Mouse (Mus musculus): ENCODE results near the gene Tmem87b. TPM values are rescaled to one million over a fixed set of nuclear protein-coding genes. Genes with fewer than 3 reads are reported as not detected.

The Tmem87b gene
- total and polyA plus RNA-seq, 3 experiments = 1.4 to 20.3 (median 13.7) TPM

DNA sequence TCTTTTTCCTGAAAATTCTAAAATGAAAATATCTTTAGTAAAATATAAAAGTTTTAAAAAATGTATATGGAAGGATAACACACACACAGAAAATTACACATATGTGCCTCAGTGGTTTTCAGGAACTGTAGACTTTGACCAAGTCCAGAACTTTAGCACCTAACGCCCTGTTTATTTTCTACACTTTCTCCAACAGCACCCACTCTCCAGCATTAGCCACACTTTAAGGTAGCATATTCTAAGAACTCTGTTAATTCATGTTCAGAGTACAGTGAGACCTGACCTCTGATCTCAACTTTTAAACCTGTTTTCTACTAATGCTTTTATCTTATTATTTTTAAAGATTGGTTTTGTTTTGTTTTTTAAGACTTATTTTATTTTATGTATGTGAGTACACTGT lies 9.9 kb downstream of the Tmem87b start:
- ATAC-seq (ENCODE audit: extremely low read depth, insufficient number of reproducible peaks, low FRiP score, poor library complexity, severe bottlenecking) (no peak), DNase-seq (ENCODE audit: low spot score) (no peak)
- TF ChIP-seq CTCF (IDR thresholded peaks at IDR 0.05; ENCODE audit: low read depth, low read length) = no peak
- no peak for TF ChIP-seq GATA1 (IDR thresholded peaks at IDR 0.05; ENCODE audit: borderline replicate concordance, low read length)
- no peak for TF ChIP-seq GATA2 (IDR thresholded peaks at IDR 0.05; ENCODE audit: borderline replicate concordance, low read depth, low read length)
- TF ChIP-seq POLR2AphosphoS5 (IDR thresholded peaks at IDR 0.05; ENCODE audit: insufficient replicate concordance, low read depth, low read length) = no peak
- Histone ChIP-seq H3K4me1 (ENCODE audit: insufficient read depth, low read depth, low read length) (no peaks in the 10 kb centered on the region), H3K27me3 (ENCODE audit: insufficient read depth, low read length) (no peaks in the 10 kb centered on the region), H3K36me3 (replicated peaks) (peaks cover 55% of the 10 kb centered on the region), H3K9me3 (replicated peaks) (no peaks in the 10 kb centered on the region), H3K4me3 (ENCODE audit: low read depth, low read length) (no peak overlapping the region)

DNA sequence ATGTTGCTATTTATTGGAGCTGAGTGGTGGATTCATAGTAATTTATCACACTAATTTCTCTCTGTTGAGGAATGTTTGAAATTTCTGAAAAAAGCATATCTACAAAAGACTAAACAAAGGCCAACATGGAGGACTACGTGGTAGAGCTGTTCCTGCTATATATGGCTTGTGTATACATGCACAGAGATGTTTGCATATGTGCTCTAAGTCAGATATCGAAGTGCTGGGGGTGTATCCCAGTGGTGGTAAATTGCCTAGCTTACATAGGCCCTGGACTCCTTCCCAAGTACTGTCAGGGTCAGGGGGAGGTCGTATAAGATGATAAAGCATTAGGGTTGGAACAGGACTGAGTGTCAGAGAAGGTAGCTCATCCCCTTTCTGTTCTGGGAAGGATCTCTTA lies 14.7 kb downstream of the Tmem87b start:
- H3K4me1 ChIP-seq (ENCODE audit: insufficient read depth, low read depth, low read length) = no peaks in the 10 kb centered on the region
- TF ChIP-seq TAL1 (conservative IDR thresholded peaks at IDR 0.05; ENCODE audit: low read depth, low read length) = no peak
- TF ChIP-seq CTCF (IDR thresholded peaks at IDR 0.05; ENCODE audit: low read depth, low read length) = no peak
- no peak for TF ChIP-seq GATA2 (IDR thresholded peaks at IDR 0.05; ENCODE audit: borderline replicate concordance, low read depth, low read length)
- TF ChIP-seq POLR2AphosphoS5 (IDR thresholded peaks at IDR 0.05; ENCODE audit: insufficient replicate concordance, low read depth, low read length) = no peak
- no peak for TF ChIP-seq GATA1 (IDR thresholded peaks at IDR 0.05; ENCODE audit: borderline replicate concordance, low read length)

DNA sequence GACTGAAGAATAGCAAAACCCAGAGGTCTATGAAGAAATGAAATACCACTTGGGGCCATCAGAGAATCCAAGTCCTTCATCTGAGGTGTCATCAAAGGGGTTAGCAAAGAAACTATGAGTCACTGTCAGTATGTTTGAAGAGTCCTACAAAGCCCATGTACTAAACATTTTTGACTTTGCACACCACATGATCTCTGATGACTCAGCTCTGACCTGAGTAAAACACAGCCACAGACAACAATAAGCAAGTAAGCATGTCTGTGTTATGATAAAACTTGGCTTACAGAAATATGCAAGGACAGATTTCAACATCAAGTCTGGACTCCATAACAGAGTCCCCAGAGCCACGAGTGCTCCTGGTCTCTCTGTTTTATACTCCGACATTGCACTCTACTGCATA lies 15.1 kb downstream of the Tmem87b start:
- TF ChIP-seq GATA2 (IDR thresholded peaks at IDR 0.05; ENCODE audit: borderline replicate concordance, low read depth, low read length) (no peak), TAL1 (conservative IDR thresholded peaks at IDR 0.05; ENCODE audit: low read depth, low read length) (no peak), CTCF (IDR thresholded peaks at IDR 0.05; ENCODE audit: low read depth, low read length) (no peak), POLR2AphosphoS5 (IDR thresholded peaks at IDR 0.05; ENCODE audit: insufficient replicate concordance, low read depth, low read length) (no peak), GATA1 (IDR thresholded peaks at IDR 0.05; ENCODE audit: borderline replicate concordance, low read length) (no peak)
- no peaks in the 10 kb centered on the region for H3K9me3 ChIP-seq (replicated peaks)
- no peak for ATAC-seq (ENCODE audit: extremely low read depth, insufficient number of reproducible peaks, low FRiP score, poor library complexity, severe bottlenecking)
- peaks cover 76% of the 10 kb centered on the region for H3K36me3 ChIP-seq (replicated peaks)
- no peak for DNase-seq (ENCODE audit: low spot score)
- no peak overlapping the region for H3K4me3 ChIP-seq (ENCODE audit: low read depth, low read length)
- H3K4me1 ChIP-seq (ENCODE audit: insufficient read depth, low read depth, low read length) = no peaks in the 10 kb centered on the region
- no peaks in the 10 kb centered on the region for H3K27me3 ChIP-seq (ENCODE audit: insufficient read depth, low read length)

More for the DNA sequence above, 14.7 kb downstream of the Tmem87b start:
- peaks cover 74% of the 10 kb centered on the region for H3K36me3 ChIP-seq (replicated peaks)
- H3K4me3 ChIP-seq (ENCODE audit: low read depth, low read length) = no peak overlapping the region
- H3K27me3 ChIP-seq (ENCODE audit: insufficient read depth, low read length) = no peaks in the 10 kb centered on the region
- ATAC-seq (ENCODE audit: extremely low read depth, insufficient number of reproducible peaks, low FRiP score, poor library complexity, severe bottlenecking) (no peak), DNase-seq (ENCODE audit: low spot score) (no peak)
- H3K9me3 ChIP-seq (replicated peaks) = no peaks in the 10 kb centered on the region

DNA sequence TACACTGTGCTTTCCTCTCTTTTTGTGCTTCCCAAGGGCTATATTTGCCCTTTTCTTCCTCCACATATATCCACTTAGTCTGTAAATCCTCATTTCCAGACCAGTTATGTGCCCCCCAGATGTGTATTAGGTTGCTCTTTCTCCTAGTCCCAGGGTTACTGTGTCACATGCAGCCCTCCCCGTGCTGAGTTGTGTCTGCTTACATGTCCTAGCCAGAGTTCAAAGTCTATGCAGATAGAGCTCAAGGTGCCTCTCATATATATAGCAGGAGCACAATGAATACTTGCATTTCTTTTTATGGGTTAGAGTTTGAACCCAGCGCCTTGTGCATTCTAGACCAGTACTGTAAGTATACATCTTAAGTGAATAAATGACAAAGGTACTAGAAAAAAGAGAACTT lies 15.5 kb downstream of the Tmem87b start:
- Histone ChIP-seq H3K36me3 (replicated peaks) (peaks cover 76% of the 10 kb centered on the region), H3K27me3 (ENCODE audit: insufficient read depth, low read length) (no peaks in the 10 kb centered on the region), H3K4me1 (ENCODE audit: insufficient read depth, low read depth, low read length) (no peaks in the 10 kb centered on the region), H3K4me3 (ENCODE audit: low read depth, low read length) (no peak overlapping the region), H3K9me3 (replicated peaks) (no peaks in the 10 kb centered on the region)
- ATAC-seq (ENCODE audit: extremely low read depth, insufficient number of reproducible peaks, low FRiP score, poor library complexity, severe bottlenecking) (no peak), DNase-seq (ENCODE audit: low spot score) (no peak)
- TF ChIP-seq POLR2AphosphoS5 (IDR thresholded peaks at IDR 0.05; ENCODE audit: insufficient replicate concordance, low read depth, low read length) (no peak), GATA1 (IDR thresholded peaks at IDR 0.05; ENCODE audit: borderline replicate concordance, low read length) (no peak), TAL1 (conservative IDR thresholded peaks at IDR 0.05; ENCODE audit: low read depth, low read length) (no peak), GATA2 (IDR thresholded peaks at IDR 0.05; ENCODE audit: borderline replicate concordance, low read depth, low read length) (no peak), CTCF (IDR thresholded peaks at IDR 0.05; ENCODE audit: low read depth, low read length) (no peak)

DNA sequence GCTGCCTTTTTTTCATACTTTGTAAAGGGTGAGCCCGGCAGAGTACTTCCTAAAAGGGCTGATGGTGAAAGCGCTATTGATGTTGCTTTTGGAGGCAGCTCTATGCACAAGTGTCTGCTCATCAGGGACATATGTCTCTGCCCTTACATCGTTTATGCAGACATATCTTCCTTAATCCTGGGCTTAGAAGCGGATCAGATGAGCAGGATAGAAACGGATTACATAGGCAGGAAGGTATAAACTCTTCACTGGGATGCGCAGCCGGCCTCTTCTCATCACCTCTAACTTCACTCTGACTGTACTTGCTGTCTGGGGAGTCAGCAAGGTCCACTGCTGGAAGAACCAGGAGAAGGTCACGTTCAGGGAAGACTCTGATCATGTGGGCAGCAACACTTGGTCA lies 19.6 kb downstream of the Tmem87b start:
- Histone ChIP-seq H3K27me3 (ENCODE audit: insufficient read depth, low read length) (no peaks in the 10 kb centered on the region), H3K4me1 (ENCODE audit: insufficient read depth, low read depth, low read length) (no peaks in the 10 kb centered on the region), H3K9me3 (replicated peaks) (no peaks in the 10 kb centered on the region), H3K36me3 (replicated peaks) (peaks cover 65% of the 10 kb centered on the region), H3K4me3 (ENCODE audit: low read depth, low read length) (no peak overlapping the region)
- ATAC-seq (ENCODE audit: extremely low read depth, insufficient number of reproducible peaks, low FRiP score, poor library complexity, severe bottlenecking) = no peak
- TF ChIP-seq POLR2AphosphoS5 (IDR thresholded peaks at IDR 0.05; ENCODE audit: insufficient replicate concordance, low read depth, low read length) (no peak), GATA1 (IDR thresholded peaks at IDR 0.05; ENCODE audit: borderline replicate concordance, low read length) (no peak), GATA2 (IDR thresholded peaks at IDR 0.05; ENCODE audit: borderline replicate concordance, low read depth, low read length) (no peak), CTCF (IDR thresholded peaks at IDR 0.05; ENCODE audit: low read depth, low read length) (no peak), TAL1 (conservative IDR thresholded peaks at IDR 0.05; ENCODE audit: low read depth, low read length) (no peak)
- no peak for DNase-seq (ENCODE audit: low spot score)

DNA sequence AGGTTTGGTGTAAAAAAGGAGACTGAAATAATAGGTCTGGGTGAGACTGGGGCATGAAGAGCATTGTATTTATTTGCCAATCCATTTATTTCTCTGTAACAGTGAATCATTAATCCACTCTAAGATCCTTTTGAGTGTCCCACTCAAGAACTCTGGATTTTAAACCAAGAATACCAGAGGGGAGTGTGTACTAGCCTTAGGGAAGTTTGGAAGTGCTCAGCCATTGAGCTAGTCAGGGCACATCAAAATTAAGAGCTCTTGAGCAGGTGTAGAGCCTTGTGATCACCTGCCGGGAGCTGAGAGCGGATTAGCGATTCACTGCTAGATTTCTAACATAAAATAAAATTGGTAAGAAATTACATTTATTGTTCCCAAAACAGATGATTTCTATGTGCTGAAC lies 20.7 kb downstream of the Tmem87b start:
- Histone ChIP-seq H3K27me3 (ENCODE audit: insufficient read depth, low read length) (no peaks in the 10 kb centered on the region), H3K36me3 (replicated peaks) (peaks cover 65% of the 10 kb centered on the region), H3K4me3 (ENCODE audit: low read depth, low read length) (no peak overlapping the region), H3K4me1 (ENCODE audit: insufficient read depth, low read depth, low read length) (no peaks in the 10 kb centered on the region), H3K9me3 (replicated peaks) (no peaks in the 10 kb centered on the region)
- DNase-seq (ENCODE audit: low spot score) (no peak), ATAC-seq (ENCODE audit: extremely low read depth, insufficient number of reproducible peaks, low FRiP score, poor library complexity, severe bottlenecking) (no peak)
- TF ChIP-seq CTCF (IDR thresholded peaks at IDR 0.05; ENCODE audit: low read depth, low read length) (no peak), GATA1 (IDR thresholded peaks at IDR 0.05; ENCODE audit: borderline replicate concordance, low read length) (no peak), POLR2AphosphoS5 (IDR thresholded peaks at IDR 0.05; ENCODE audit: insufficient replicate concordance, low read depth, low read length) (no peak), TAL1 (conservative IDR thresholded peaks at IDR 0.05; ENCODE audit: low read depth, low read length) (no peak)
